Mouse (Mus musculus): ENCODE data around the gene Gfpt1. TPM values are rescaled to one million over a fixed set of nuclear protein-coding genes. Genes with fewer than 3 reads are reported as not detected.

Gfpt1 gene
- polyA plus RNA-seq, 1 experiment from 2014 or later, result 7.7 TPM

Other genes starting within 250 kb of the Gfpt1 start
- 28.1 and 31.7 TPM in 2 replicates for gene Anxa4, start 249.3 kb upstream of the Gfpt1 start, polyA plus RNA-seq (2015; fragmentation: Nextera tagmentation; extraction: Ambion mirVana)
- 3.4 and 4.3 TPM in 2 replicates for gene Aak1, start 193.3 kb upstream of the Gfpt1 start, polyA plus RNA-seq (2015; fragmentation: Nextera tagmentation; extraction: Ambion mirVana)
- gene Nfu1, start 33.6 kb upstream of the Gfpt1 start, polyA plus RNA-seq (2015; fragmentation: Nextera tagmentation; extraction: Ambion mirVana), result 58.4 and 60.9 TPM in 2 replicates
- 0.12 TPM in 1 of 2 replicates, not detected in the other for gene D6Ertd527e, start 61.9 kb downstream of the Gfpt1 start, polyA plus RNA-seq (2015; fragmentation: Nextera tagmentation; extraction: Ambion mirVana)

All from liver, embryonic 13.5 days (tissue).